Mouse (Mus musculus): ENCODE measurements around the gene Fam178b.
A peak's percentile ranks its signal among the peaks of the same experiment; 100 is the strongest.

The Fam178b gene

DNA sequence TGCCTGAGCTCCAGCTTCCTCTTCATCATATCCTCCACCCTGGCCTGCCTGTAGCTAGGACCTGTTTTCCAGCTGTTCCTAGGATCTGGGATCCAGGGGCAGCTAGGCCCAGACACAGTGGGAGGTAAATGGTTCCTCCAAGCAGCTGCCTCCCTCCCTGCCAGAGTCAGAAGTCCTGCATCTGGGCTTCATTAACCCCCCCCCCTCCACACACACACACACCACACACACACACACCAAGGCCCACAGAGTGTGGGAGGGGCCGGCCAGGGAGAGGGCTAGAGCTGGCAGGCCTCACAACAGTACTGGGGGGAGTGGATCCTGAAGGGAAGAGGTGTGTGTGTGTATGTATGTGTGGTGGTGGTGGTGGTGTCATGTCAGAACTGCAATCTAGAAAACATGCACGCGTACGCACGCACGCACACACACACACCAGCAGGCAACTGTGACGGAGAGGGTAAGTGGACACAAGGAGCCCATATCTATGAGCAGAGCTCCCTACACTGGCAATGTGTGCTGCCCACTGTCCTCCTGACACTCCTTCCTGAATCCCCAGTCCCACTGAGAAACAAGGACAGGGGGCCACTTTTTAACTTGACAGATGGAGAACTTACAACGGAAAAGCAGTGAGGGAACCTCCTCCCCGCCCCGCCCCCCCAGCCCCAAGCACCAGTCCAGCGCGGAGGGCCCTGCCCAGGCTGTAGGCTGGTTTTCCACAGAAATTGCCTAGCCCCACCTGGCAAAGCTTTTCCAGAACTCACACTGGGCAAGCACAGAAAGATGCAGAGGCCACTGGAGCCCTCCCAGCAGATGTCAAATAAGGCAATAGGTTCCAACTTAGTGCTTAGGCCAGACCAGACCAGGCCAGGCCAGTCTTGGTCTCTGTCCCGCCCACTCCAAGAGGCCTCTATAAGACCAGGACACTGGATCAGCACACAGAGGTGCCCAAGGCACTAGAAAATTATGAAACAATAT lies 94.2 kb downstream of the Fam178b start:
- no peak for DNase-seq (ENCODE audit: low spot score in 2 of 2)

DNA sequence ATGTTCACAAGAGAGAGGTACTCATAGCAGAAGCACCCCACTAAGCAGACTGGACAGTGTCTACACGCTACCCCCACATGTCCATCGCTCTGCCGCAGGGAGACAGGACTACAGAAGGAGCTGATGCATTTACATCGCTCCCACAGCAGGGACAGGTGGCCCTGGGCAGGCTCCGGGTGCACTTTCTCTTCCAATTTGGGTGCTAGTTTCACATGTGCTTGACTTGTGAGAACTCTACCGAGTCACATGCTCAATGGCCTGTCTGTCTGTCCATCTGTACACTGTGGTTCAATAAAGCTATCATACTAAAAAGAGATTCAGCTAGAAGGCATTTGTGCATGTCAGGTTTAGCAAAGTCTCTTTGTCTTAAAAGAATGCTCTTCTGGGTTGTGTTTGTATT lies 95.1 kb downstream of the Fam178b start:
- DNase-seq (ENCODE audit: low spot score in 2 of 2), result no peak

DNA sequence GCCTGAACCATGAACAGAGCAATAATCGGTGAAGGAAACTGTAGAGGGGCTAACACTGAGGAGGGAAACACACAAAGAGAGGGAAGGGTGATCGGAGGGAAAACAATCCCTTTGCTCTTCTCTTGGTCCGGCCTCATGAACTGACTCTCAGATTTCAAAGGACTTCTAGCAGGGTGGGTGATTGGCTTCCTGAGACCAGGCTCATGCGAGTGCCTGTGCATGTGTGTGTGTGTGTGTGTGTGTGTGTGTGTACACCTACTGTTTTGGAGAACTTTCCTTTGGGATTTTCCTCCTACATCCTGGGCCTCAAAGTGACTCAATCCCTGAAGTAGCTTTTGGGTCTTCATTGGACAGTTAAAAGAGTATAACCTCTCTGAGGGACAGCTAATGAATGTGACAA lies 96.7 kb downstream of the Fam178b start:
- DNase-seq (ENCODE audit: low spot score in 2 of 2), result no peak

- no peak for DNase-seq (ENCODE audit: low spot score in 2 of 2)
Observed at GRCm38 (mm10) chr1:36583408-36584116, 99.4 kb downstream of the Fam178b start.

- no peak for DNase-seq (ENCODE audit: low spot score in 2 of 2)
Observed at GRCm38 (mm10) chr1:36582211-36582610, 100.8 kb downstream of the Fam178b start.

GRCm38 (mm10) chr1:36581260-36581659 lies 101.7 kb downstream of the Fam178b start:
- DNase-seq (ENCODE audit: low spot score in 2 of 2), result no peak

- peak in 1 of 2 experiments; percentile 34 for DNase-seq (ENCODE audit: low spot score in 2 of 2)
Observed at GRCm38 (mm10) chr1:36580384-36581207, 102.4 kb downstream of the Fam178b start.

GRCm38 (mm10) chr1:36579974-36580383 lies 103.0 kb downstream of the Fam178b start:
- no peak for DNase-seq (ENCODE audit: low spot score in 2 of 2)

DNA sequence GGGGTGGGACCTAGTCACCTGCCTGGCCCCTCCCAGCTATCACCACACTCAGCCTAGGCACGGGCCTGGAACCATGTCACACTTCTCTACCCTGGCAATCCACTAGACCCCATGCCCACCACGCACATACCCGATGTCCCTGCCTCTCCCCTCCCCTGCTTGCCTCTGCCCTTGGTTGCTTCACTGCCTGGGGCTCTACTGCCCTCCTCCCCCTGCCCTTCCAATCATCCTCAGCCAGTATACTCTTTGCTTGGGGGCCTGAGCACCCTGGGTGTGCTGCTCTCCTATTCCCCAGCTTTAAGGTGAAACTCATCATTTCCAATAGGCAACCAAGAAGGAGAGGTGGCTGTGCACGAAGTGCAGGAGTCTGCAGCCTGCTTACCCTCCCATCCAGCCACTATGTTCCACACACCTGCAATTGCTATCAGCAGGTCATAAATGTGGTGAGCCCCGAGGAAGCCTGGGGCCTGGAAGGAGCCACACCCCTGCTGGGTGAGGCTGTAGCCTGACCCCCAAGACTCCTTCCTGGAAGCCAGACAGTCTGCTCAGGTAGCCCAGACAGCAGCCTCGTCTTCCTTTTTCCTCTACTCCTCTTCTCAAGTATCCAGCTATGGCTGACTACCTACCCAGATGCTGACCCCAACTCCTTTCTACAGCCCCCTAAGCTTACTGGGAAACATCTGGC lies 105.8 kb downstream of the Fam178b start:
- DNase-seq (ENCODE audit: low spot score in 2 of 2), result no peak

DNA sequence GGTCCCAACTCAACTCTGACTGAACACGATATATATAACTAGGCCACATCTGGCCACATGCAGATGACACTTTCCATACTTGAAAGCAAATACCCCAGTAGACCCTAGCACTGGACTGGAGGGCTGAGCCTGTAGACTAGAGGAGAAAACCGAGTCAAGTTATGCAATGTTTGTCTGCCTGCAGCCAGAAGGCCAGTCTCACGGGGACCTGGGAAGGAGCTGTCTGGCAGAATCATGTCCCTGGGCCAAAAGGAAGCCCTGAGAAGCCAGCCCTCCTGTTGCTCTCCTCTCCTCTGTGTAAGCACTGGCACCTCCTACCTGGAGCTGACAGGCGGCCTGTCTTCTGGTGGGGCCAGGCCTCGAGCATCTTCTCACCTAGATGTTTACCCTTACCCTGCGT lies 107.6 kb downstream of the Fam178b start:
- no peak for DNase-seq (ENCODE audit: low spot score in 2 of 2)

GRCm38 (mm10) chr1:36574196-36574955 lies 108.6 kb downstream of the Fam178b start:
- DNase-seq (ENCODE audit: low spot score in 2 of 2), result no peak

GRCm38 (mm10) chr1:36573524-36573923 lies 109.5 kb downstream of the Fam178b start:
- no peak for DNase-seq (ENCODE audit: low spot score in 2 of 2)

- no peak for DNase-seq (ENCODE audit: low spot score in 2 of 2)
Observed at GRCm38 (mm10) chr1:36572709-36573108, 110.3 kb downstream of the Fam178b start.

GRCm38 (mm10) chr1:36572140-36572700 lies 110.8 kb downstream of the Fam178b start:
- no peak for DNase-seq (ENCODE audit: low spot score in 2 of 2)

GRCm38 (mm10) chr1:36571627-36572026 lies 111.4 kb downstream of the Fam178b start:
- no peak for DNase-seq (ENCODE audit: low spot score in 2 of 2)

DNA sequence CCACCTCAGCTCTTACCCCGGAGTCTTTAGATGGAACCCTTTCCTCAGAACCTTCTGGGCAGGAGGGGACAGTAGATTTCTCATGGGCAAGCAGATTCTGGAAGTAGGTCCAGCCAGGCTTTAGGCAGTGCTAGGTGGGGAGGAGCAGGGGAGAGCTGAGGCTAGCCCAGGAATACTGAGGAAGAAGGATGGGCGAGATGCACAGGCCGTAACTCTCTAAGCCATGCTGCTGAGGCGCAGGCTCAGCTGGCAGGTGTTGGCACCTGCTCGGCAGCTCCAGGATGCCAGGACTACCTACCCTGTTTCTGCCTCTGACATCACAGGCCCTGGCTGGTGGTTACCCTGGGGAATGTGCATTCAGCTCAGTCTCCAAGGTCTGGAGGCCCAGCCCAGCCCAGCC lies 112.7 kb downstream of the Fam178b start:
- no peak for DNase-seq (ENCODE audit: low spot score in 2 of 2)

DNA sequence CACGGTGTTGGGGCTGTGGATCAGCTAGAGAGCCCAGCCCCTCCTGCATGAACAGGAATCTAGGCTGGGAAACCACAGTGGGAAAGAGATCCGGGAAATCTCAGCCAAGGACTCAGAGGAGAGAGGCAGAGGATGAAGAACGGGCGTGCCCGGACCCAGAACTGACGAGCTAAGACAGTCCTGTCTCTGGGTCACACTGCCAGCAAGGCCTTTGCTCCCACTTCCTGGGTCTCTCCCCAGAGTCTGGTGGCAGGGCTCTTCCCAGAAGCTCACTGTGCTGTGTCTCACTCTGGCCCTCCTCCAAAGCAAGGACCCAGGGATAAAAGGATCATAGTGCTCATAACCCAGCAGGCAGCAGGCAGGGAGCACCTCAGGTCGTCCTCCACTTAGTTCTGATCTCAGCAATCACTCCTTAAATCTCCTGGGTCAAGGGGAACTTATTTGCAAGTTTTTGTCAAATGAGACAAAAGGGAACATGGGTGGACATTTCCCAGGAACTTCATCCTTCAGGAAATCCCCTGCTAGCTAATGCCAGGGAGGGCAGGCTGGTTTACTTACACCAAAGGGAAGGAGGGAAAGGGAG lies 113.2 kb downstream of the Fam178b start:
- no peak for DNase-seq (ENCODE audit: low spot score in 2 of 2)

DNA sequence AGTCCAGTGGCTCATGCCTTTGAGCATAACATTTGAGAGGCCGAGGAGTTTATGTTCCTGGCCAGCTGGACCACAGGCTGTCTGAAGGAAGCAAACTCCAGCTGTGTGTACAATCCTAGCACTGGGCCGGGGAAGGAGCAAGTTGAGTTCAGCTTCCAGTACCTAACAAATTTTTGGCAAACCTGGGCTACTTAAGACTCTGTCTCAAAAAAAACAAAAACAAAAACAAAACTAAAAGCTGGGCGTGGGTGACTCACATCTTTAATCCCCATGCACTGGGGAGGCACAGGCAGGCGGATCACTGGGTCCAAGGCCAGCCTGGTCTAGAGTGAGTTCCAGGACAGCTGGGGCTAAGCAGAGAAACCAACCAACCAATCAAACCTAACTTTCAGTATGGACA lies 114.2 kb downstream of the Fam178b start:
- no peak for DNase-seq (ENCODE audit: low spot score in 2 of 2)

DNA sequence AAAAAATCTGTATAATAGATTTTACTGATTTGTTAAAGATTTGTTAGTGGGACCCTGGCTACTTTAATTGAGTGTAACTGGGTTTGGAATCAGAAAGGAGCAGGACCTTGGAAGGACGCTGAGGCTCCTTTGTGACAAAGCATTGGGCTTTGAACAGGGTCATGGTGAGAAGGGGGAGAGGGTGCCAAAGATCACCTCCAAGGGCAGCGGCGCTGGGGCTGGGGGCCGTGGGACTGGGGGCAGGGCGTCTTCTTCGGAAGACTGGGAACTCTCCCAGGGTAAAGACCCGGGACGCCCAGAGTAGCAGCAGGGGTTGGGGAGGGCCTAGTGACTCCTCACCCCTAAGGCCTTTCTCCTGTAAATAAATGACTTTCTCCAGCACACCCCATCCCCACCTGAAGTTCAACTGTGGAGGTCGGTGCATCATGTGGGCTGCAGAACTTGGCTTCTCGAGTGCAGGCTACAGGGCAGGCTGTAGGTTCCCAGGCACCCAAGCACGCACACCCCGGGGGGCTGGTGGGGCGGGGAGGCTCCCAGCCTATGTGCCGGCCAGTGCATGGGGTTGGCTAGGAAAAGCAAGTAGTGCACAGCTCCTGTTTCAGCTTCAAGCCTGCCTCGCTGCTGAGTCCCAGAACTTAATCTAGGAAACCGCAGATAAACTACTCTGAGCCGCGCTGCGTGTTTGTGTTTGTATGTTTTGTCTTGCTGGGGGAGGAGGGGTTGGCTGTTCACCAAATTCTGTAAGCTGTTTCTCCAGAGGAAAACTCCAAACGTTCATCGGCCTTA lies 115.0 kb downstream of the Fam178b start:
- DNase-seq (ENCODE audit: low spot score in 2 of 2), result no peak
